Mouse (Mus musculus): ENCODE measurements around the gene Prkag1. TPM values are rescaled to one million over a fixed set of nuclear protein-coding genes. Genes with fewer than 3 reads are reported as not detected.
A peak's percentile ranks its signal among the peaks of the same experiment; 100 is the strongest.

The Prkag1 gene
- 89.5 TPM for polyA plus RNA-seq (2021)

DNA sequence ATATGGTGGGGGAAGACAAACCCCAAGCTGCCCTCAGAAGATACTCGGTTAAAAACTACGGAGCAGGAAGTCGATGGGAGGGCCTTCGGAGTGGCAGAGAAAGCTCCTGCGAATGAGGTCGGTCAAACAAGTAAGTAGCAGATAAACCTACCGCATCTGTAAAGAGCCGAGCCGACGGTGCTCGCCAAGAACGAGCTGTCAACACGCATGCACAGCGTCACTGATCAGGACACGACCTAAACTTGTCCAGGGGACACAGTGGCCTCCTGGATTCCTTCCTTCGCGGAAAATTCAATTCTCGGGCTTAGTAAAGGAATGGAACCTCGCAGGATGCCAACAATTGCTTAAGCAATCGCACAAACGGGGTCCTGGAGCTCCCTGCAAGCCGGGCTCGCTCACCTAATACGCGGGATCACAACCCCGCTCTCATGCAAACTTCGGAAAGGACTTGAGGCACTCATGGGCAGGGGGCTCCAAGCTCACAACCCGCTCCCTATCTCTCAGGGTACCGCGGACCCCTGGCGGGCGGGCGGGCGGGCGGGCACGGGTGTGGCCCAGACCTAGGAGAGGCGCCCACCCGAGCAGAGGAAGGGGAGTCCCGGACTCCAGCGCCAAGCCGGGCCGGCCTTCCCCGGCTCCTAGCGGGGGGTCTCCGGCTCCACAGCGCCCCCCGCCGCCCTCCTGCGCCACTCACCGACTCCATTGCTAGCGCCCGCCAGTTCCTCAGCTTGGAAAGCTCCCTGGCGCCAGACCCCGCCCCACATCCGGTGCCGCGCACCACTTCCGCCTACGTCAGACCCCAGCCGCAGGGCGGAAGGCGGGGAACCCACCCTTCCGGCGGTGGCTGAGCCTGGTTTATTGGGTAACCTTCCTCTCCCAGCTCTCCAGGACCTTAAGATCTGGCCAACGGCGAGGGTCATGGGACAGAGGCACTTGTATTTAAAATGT is at the start of gene Prkag1:
Prkag1 (minus strand) TSS at position 786 of the 948 bp plus-strand sequence.
- ChIA-PET CTCF (interaction anchor here (0.7 to 2.0 kb wide), 3 partner anchors 10 to 18 kb away, joined by 3 to 4 read pairs (median 4); no protein-coding TSS in a partner anchor), POLR2A (interaction anchor here (0.5 to 1.0 kb wide), 6 partner anchors 9 to 202 kb away, joined by 3 to 7 read pairs (median 3); partner anchors contain the start of gene Tuba1c)
- no peaks in the 10 kb centered on the region for H3K27me3 ChIP-seq
- DNase-seq (ENCODE audit: low read depth, low spot score), result peak; percentile 71
- ATAC-seq, result peak; percentile 83
- in situ Hi-C loops (cut with MboI; ENCODE audit: low pct_unique_long_range_greater_than_20kb), result no loop called here
- no peak for TF ChIP-seq CTCF (IDR thresholded peaks at IDR 0.05)

DNA sequence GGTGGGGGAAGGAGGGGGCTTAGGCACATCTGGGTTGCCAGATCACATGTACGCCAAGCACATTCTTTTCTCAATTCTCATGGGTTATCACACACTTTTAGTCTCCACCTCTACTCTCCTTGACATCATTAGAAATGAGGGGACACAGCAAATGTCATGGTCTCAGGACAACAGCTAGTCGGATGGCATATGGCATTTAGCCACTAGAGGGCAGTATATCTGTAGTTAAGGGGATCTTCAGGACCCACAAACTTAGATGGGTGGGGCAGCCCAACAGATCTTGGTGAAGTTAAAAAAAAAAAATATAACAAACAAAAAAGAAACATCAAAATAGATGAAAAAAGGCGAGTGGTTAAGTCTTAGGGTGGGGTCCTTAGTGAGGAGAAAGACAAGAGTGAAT is 46.0 kb upstream of the Prkag1 start:
- ATAC-seq (no peak), DNase-seq (ENCODE audit: low read depth, low spot score) (no peak)
- POLR2A ChIA-PET, result interaction anchor here (2.1 kb wide), 1 partner anchor 56 kb away, joined by 6 read pairs; the partner anchor contains the start of gene Tuba1b
- peak; percentile 87 for TF ChIP-seq CTCF (IDR thresholded peaks at IDR 0.05)
- CTCF ChIA-PET, result interaction anchor here (0.7 to 5.9 kb wide), 5 partner anchors 51 to 122 kb away, joined by 3 to 30 read pairs (median 6); partner anchors contain the start of gene Tuba1b
- H3K27me3 ChIP-seq, result no peaks in the 10 kb centered on the region
- in situ Hi-C loops (cut with MboI; ENCODE audit: low pct_unique_long_range_greater_than_20kb), result no loop called here

DNA sequence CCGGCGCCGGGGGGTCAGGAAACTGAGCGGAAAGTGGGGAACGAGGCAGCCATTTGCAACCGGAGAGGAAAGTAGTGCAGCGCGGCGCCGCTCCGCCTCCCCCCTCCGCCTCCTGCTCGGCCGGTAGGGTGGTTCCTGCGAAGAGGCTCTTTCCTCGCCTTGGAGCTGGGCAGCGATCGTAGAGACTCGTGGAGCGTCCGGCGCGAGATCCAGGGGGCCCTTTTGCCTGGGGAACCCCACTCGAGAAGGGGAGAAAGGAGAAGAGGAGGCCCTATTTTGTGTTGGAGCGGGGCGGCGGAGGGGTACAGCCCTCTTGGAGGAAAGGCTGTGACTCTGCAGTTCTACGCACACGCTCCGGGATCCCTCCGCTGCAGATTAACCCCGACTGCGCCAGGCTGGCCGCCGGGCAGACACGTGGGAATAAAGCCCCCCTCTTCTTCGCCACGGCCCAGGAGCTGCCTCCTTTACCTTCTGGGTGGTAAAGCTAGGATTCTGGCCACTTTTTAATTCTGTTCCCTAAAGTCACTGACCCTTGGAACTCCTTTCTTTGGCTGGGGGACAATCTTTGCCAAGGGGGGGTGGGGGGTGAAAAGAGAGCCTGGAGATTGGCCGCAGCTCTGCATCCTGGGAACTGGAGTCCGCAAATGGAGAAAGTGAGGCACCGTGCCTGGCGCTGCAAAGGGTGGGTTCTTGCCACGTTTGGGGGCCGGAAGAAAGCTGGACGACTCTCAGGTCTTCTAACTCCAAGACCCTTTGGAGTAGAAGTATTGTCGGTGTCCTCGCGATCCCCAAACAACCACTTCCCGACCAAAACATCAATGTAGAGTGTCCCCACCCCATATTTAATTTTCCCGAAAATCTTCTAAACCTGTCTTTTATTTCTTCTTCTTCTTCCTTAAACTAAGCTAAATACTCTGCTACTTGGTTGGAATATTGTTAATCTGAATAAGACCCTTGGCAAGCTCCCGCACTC is 40.9 kb upstream of the Prkag1 start:
- no peak for TF ChIP-seq CTCF (IDR thresholded peaks at IDR 0.05)
- no peaks in the 10 kb centered on the region for H3K27me3 ChIP-seq
- peak; percentile 29 for ATAC-seq
- ChIA-PET CTCF (interaction anchor here (0.9 to 1.1 kb wide), 4 partner anchors 9 to 122 kb away, joined by 3 to 4 read pairs (median 3); no protein-coding TSS in a partner anchor), POLR2A (interaction anchor here (0.5 to 2.5 kb wide), 9 partner anchors 43 to 227 kb away, joined by 3 to 9 read pairs (median 4); partner anchors contain the start of genes Lmbr1l and Tuba1b)
- DNase-seq (ENCODE audit: low read depth, low spot score), result peak; percentile 73
- in situ Hi-C loops (cut with MboI; ENCODE audit: low pct_unique_long_range_greater_than_20kb), result no loop called here

DNA sequence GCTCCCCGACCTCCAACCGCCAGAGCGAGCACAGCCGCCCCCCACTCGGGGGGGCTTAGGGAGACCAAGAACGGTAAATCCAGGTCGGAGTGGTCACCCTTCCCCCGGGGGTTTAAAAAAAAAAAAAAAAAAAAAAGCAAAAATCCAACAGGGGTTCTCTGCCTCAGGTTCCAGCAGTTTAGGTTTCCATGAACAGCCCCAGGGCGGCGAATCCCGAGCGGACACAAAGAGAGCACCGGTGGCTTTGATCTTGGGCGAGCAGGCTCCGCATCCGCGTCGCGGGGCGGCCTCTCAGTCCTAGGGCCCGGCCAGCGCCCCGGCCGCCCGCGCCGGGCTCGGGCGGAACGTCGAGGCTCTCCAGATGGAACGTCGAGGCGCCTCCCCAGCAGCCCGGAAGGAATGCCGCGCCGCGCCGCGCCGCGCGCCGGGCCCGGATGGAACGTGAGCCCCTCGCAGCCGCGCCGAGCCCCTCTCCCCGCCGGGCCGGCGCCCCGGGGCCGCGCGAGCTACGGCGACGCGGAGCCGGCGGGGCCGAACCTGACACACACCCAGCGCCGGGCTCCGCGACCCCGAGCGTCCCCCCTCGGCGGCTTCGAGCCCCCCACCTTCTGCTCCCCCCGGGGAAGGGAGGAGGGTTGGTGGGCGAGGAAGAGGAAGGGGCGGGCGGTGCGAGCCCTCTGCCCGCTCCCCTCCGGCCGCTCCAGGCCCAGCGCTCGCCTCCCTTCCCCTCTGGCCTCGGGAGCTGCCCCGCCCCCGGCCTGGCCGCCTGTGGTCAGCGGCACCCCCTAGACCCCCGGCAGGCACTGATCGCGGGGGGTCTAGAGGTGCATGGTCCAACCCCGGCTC is 40.0 kb upstream of the Prkag1 start, which contains the start of gene Kmt2d:
Kmt2d (minus strand) TSS at position 135 of the 846 bp plus-strand sequence.
- ATAC-seq (no peak), DNase-seq (ENCODE audit: low read depth, low spot score) (no peak)
- no peak for TF ChIP-seq CTCF (IDR thresholded peaks at IDR 0.05)
- ChIA-PET POLR2A (interaction anchor here (0.5 to 2.5 kb wide), 7 partner anchors 42 to 228 kb away, joined by 3 to 9 read pairs (median 4); partner anchors contain the start of genes Lmbr1l and Tuba1b), CTCF (interaction anchor here (1.1 kb wide), 2 partner anchors 22 to 123 kb away, joined by 3 read pairs; no protein-coding TSS in a partner anchor)
- H3K27me3 ChIP-seq, result no peaks in the 10 kb centered on the region
- in situ Hi-C loops (cut with MboI; ENCODE audit: low pct_unique_long_range_greater_than_20kb), result no loop called here

DNA sequence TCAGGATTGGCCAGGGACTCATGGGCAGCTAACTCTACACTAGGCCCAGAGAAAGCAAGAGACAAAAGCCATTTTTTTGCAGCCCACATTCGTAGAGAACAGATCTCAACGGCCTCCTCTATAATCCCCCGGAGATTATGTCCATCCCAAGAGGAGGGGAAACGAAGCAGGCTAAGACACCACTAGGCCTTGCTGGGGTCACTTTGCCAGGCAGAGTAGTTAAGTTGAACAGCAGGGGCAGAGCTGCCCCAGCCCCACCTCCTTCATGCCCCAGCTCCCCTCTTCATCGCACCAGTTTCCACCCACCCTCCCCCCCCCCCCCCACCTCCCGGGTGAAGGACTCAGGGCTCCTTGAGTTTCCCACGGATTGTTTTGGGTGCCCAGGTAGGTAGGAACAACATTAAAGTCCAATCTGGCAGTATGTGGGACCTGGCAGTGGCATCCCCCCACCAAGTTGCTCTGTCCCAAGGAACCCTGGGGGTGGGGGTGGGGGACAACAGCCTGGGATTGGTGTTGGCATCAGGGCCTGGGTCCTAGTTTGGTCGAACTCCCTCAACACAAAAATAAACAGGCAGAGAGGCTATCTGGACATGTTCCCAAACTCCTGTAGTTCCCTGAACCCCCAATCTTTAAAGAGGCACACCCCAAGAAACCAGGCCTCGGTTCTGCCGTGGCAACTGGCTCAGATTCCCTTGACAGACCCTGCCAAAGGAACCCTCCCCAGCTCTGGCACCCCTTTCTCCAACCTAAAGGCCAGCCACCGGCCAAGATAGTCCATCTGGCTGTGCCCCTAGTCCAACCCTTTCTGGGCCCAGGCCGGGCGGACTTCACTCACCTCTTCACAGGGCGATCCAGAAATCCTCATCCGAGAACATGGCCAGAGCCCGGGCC is 39.1 kb upstream of the Prkag1 start:
- H3K27me3 ChIP-seq, result no peaks in the 10 kb centered on the region
- TF ChIP-seq CTCF (IDR thresholded peaks at IDR 0.05), result no peak
- ChIA-PET CTCF (no interaction called here), POLR2A (interaction anchor here (2.5 kb wide), 1 partner anchor 59 kb away, joined by 9 read pairs; no protein-coding TSS in a partner anchor)
- DNase-seq (ENCODE audit: low read depth, low spot score) (no peak), ATAC-seq (no peak)
- in situ Hi-C loops (cut with MboI; ENCODE audit: low pct_unique_long_range_greater_than_20kb), result no loop called here

GRCm38 (mm10) chr15:98869342-98870178 is 38.2 kb upstream of the Prkag1 start:
- ATAC-seq (no peak), DNase-seq (ENCODE audit: low read depth, low spot score) (no peak)
- ChIA-PET POLR2A (interaction anchor here (0.7 kb wide), 1 partner anchor 12 kb away, joined by 3 read pairs; no protein-coding TSS in a partner anchor), CTCF (interaction anchor here (1.2 kb wide), 1 partner anchor 23 kb away, joined by 3 read pairs; no protein-coding TSS in a partner anchor)
- TF ChIP-seq CTCF (IDR thresholded peaks at IDR 0.05), result no peak
- in situ Hi-C loops (cut with MboI; ENCODE audit: low pct_unique_long_range_greater_than_20kb), result no loop called here
- no peaks in the 10 kb centered on the region for H3K27me3 ChIP-seq

DNA sequence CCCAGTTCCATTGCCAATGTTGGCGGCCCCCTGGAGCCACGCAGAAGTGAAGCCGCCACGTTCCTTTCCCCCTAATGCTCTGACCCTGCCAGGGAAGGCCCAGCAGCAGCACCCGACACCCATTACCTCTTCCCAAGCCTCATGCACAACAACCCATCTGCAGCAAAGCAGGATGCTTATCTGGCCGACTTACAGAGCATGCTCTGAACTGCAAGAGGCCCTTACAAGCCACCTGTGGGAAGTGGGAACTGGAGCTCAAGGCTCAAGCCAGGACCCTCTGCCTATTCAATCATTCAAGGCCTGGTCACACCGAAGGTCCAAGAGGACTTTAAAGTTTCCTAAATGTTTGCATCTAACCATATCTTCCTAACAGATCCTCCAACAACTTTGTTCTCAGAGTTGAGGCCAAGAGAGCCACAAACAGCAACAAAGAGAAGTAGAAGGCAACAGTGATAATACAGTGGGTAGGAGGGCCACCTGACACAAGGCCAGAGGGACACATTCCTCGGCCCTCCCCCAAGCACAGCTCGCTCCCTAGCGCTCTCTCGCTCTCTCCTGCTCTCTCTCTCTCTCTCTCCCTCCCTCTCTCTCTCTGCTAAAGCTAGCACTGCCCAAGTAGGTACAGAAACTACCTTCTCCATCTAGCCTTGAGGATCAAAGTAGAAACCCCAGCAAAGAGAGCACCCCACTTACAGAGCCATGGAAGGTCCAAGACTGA is 37.2 kb upstream of the Prkag1 start:
- no peaks in the 10 kb centered on the region for H3K27me3 ChIP-seq
- ChIA-PET POLR2A (interaction anchor here (0.6 to 0.7 kb wide), 2 partner anchors 11 to 23 kb away, joined by 3 to 5 read pairs; no protein-coding TSS in a partner anchor), CTCF (interaction anchor here (1.0 to 1.2 kb wide), 2 partner anchors 24 to 124 kb away, joined by 3 read pairs; no protein-coding TSS in a partner anchor)
- in situ Hi-C loops (cut with MboI; ENCODE audit: low pct_unique_long_range_greater_than_20kb), result no loop called here
- DNase-seq (ENCODE audit: low read depth, low spot score) (no peak), ATAC-seq (no peak)
- no peak for TF ChIP-seq CTCF (IDR thresholded peaks at IDR 0.05)

Data from Patski (cell line).